Mouse (Mus musculus): ENCODE data around the gene Pdzk1ip1. TPM values are rescaled to one million over a fixed set of nuclear protein-coding genes. Genes with fewer than 3 reads are reported as not detected.

The Pdzk1ip1 gene
- total RNA-seq, 2 experiments from 2014 or later = 3.8 TPM; not detected in 1

DNA sequence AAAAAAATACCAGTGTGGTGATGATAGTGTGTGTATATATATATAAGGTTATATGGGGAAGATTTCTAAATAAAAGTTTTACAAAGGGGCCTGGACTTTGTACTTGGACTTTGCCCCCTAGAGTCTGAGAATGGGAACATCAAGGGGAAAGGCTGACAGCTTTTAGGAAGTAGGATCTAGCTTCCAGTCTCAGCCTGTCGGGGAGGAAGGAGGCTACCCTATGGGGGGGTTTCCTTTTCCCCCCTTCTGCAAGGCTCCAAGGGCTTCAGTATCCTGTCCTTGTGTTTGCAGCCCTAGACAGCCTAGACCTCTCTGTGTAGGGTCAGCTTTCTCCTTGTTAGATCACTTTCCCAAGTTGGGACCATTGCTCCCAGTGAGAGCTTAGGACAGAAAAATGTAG lies 16.8 kb upstream of the Pdzk1ip1 start:
- peak; percentile 62 for ATAC-seq (replicated peaks; ENCODE audit: poor library complexity, severe bottlenecking)

GRCm38 (mm10) chr4:115074789-115075188 lies 13.7 kb upstream of the Pdzk1ip1 start:
- 0 out of 2 replicates have a peak, but pooled peaks have one; percentile 7 for ATAC-seq (replicated peaks; ENCODE audit: poor library complexity, severe bottlenecking)

DNA sequence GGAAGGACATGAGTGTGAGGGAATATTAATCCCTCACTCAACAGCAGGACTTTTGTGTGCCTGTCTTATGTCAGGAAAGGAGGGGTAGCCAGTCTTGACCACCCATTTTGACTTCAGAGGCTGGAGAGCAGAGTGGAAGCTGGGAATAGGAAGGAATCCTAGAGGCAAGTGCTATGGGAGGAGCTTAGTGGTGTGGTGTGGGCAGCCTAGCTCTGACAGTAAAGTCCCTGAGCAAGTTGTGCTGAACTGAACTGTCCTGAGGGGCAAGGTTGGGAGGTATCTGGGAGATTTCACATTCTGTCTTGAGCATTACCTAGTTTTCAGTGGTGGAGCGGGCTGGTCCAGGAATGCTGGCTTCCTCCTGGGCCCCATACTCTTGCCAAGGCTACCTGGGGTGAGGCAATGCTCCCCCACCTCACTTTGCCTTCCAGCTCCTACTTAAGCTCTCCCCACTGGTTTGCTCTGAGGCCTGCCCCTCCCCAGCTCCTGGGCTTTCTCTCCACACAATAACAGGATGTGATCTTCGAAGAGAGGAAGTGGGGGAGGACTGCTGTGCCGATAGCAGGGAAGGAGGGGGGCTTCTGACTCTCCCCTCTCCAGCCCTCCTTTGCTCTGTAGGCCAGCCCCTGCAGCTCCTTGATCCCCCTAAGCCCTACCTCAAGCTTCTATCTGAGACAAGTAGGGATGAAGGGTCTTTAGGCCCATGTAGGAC lies 13.1 kb upstream of the Pdzk1ip1 start:
- ATAC-seq (replicated peaks; ENCODE audit: poor library complexity, severe bottlenecking) = peak; percentile 88

- no peak for ATAC-seq (replicated peaks; ENCODE audit: poor library complexity, severe bottlenecking)
Observed at GRCm38 (mm10) chr4:115078892-115079820, 9.4 kb upstream of the Pdzk1ip1 start.

GRCm38 (mm10) chr4:115079821-115080349 lies 8.6 kb upstream of the Pdzk1ip1 start:
- ATAC-seq (replicated peaks; ENCODE audit: poor library complexity, severe bottlenecking) = no peak

DNA sequence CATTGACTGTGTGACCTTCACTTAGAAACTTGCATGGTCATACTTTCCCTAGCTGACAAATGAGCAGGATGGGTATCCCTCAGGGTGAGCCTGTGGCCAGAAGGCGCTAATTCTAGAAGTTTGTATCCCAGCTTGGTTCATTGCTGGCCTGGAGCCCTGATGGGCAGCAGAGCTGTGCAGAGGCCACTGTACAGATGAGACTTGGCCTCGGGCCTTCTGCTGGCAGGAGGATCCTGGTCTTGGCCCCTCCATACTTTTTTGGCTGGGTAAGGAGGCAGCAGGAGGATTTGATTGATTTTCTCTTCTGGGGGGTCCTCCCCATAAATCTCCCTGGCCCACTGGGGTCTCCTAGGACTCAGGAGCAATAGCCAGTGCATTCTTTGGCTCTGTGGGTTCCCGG lies 5.5 kb upstream of the Pdzk1ip1 start:
- ATAC-seq (replicated peaks; ENCODE audit: poor library complexity, severe bottlenecking) = no peak

DNA sequence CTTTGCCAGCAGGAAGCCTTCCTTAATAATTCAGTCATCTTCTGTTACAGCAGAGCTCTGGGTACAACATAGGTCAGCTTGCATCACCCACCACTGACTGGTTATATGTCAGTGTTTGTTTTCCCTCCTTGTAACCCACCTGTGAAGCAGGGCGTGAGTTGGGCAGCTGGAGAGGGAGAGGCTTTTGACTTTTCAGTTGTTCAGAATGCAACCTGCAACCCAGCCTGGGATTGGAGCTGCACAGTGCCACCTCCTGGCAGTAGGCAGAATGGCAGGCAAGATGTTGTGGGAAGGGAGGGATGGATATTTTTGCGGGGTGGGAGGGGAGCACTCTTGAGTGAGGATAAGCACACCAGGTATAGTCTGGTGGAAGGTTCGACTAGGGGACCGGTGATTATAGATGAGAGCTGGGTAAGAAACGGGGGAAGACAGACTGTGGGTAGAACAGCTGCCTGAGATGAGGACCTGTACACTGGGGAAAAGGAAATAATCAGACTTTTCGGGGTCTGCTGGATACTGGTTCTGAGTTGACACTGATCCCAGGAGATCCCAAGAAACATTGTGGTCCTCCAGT lies 2.9 kb upstream of the Pdzk1ip1 start:
- peak; percentile 69 for ATAC-seq (replicated peaks; ENCODE audit: poor library complexity, severe bottlenecking)

GRCm38 (mm10) chr4:115086257-115086656 lies 2.3 kb upstream of the Pdzk1ip1 start:
- ATAC-seq (replicated peaks; ENCODE audit: poor library complexity, severe bottlenecking) = no peak

- no peak for ATAC-seq (replicated peaks; ENCODE audit: poor library complexity, severe bottlenecking)
Observed at GRCm38 (mm10) chr4:115086763-115087415, 1.6 kb upstream of the Pdzk1ip1 start.

- ATAC-seq (replicated peaks; ENCODE audit: poor library complexity, severe bottlenecking) = no peak
Observed at GRCm38 (mm10) chr4:115090592-115090991, 2.1 kb downstream of the Pdzk1ip1 start.

DNA sequence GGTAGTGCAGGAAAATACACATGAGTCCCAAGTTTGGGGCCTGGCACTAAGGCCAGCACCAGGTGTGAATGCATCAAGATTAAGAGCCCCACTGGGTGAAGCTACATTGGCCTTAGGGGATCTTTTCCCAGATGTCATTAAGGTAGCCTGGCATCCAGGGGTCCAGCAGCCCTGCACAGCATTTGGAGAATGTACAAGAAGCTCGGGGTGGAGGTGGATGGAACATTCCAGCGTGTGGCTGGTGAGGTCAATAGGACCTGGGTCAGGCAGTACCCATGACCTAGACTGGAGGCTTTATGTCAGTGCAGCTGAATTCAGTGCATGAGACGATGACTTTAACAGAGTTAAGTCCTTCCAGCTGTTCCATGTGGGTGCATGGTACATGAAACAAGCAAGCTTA lies 3.3 kb downstream of the Pdzk1ip1 start:
- ATAC-seq (replicated peaks; ENCODE audit: poor library complexity, severe bottlenecking) = no peak

- ATAC-seq (replicated peaks; ENCODE audit: poor library complexity, severe bottlenecking) = no peak
Observed at GRCm38 (mm10) chr4:115093331-115093864, 4.9 kb downstream of the Pdzk1ip1 start.

GRCm38 (mm10) chr4:115094056-115094455 lies 5.5 kb downstream of the Pdzk1ip1 start:
- no peak for ATAC-seq (replicated peaks; ENCODE audit: poor library complexity, severe bottlenecking)

- ATAC-seq (replicated peaks; ENCODE audit: poor library complexity, severe bottlenecking) = peak; percentile 66
Observed at GRCm38 (mm10) chr4:115095671-115096434, 7.3 kb downstream of the Pdzk1ip1 start.

- ATAC-seq (replicated peaks; ENCODE audit: poor library complexity, severe bottlenecking) = peak; percentile 33
Observed at GRCm38 (mm10) chr4:115096435-115097145, 8.1 kb downstream of the Pdzk1ip1 start.

DNA sequence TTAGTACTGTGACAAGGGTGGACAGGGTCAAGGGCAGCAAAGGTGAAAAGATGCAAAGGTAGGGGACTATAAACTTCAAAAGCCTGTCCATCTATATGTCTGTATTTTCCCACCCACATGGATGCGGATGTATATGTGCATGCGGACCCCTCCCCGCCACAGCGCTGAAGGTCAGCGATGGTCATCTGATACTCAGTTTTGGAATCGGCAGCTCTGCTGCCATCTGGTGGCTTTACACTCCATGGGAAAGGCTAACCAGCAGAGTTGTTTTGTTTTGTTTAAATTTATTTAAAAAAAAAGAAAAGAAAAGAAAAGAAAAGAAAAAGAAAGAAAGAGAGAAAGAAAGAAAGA lies 8.6 kb downstream of the Pdzk1ip1 start:
- ATAC-seq (replicated peaks; ENCODE audit: poor library complexity, severe bottlenecking) = no peak; the same call in 1 of the 2 replicates

- ATAC-seq (replicated peaks; ENCODE audit: poor library complexity, severe bottlenecking) = peak; percentile 83
Observed at GRCm38 (mm10) chr4:115101682-115102081, 13.2 kb downstream of the Pdzk1ip1 start.

DNA sequence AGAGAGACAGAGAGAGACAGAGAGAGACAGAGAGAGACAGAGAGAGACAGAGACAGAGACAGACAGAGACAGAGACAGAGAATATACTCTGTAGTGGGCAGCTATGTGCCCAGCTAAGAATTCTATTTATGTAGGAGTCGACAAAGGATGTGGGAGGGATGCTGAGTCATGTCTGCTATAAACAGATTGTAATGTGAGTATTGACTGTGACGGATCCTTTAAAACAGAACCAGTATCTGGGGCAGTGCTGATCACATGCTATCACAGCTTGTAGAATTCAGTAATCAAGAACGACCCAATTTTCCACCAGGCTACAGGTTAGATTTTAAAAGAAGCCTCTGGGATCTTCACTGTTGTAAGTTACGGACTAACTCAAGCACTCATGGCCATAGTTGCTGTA lies 15.0 kb downstream of the Pdzk1ip1 start:
- no peak for ATAC-seq (replicated peaks; ENCODE audit: poor library complexity, severe bottlenecking)

GRCm38 (mm10) chr4:115111167-115111566 lies 22.7 kb downstream of the Pdzk1ip1 start:
- ATAC-seq (replicated peaks; ENCODE audit: poor library complexity, severe bottlenecking) = no peak

Measured in granulocyte monocyte progenitor cell, adult 5-6 weeks (primary cell).